Mouse (Mus musculus): Measurements from ENCODE around the gene Veph1.

Gene Veph1

DNA sequence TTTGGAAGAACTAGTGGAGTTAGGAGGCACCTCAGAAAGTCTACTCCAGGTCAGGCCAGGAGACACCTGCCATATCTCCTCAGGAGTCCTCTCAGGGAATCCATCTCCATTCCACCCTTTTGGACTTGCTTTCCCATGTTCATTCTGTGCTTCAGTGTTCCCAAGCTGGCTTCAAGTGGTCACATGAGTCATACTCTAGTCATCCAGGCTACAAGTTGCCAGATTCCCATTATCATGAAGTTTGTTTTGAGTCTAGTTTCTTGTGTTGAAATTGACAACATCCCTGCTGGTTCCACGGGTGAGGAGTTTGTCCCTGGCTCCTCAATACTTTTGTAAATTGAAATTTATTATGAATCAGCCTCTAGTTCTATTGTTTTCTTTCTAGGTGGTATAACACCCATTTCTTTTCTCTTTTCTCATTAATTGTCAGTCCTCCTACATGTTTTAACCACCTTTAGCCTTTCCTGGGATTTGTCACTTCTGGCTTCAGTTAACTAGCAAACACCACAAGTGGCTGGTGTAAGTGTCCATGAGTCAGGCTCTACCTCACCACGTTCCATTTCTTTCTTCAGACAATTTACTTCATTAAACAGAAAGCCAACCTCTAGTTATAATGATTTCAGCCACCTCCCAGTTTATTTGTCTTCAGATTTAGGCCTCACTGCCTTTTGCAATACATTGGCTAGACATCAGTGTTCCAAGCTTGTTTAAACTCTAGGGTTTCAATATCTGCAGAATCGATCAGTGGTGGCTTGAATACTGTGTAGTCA is 288.8 kb downstream of the Veph1 start:
- DNase-seq (ENCODE audit: low spot score) = no peak

DNA sequence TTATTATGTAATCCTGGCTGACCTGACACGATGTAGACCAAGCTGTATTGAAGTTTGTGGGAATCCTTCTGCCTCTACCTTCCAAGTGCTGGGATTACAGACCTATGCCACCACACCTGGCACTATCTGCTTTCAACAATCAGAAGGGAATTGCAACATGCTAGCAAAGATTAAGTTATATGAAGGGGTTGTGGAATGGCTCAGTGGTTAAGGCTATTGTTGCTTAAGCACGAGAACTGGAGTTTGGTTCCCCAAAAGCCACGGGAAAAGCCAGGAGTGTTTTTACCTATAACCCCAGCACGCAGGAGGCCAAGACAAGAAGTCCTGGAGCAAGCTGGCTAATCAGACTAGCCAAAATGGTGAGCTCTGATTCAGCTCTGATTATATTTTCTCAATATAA is 291.6 kb downstream of the Veph1 start:
- DNase-seq (ENCODE audit: low spot score) = no peak

DNA sequence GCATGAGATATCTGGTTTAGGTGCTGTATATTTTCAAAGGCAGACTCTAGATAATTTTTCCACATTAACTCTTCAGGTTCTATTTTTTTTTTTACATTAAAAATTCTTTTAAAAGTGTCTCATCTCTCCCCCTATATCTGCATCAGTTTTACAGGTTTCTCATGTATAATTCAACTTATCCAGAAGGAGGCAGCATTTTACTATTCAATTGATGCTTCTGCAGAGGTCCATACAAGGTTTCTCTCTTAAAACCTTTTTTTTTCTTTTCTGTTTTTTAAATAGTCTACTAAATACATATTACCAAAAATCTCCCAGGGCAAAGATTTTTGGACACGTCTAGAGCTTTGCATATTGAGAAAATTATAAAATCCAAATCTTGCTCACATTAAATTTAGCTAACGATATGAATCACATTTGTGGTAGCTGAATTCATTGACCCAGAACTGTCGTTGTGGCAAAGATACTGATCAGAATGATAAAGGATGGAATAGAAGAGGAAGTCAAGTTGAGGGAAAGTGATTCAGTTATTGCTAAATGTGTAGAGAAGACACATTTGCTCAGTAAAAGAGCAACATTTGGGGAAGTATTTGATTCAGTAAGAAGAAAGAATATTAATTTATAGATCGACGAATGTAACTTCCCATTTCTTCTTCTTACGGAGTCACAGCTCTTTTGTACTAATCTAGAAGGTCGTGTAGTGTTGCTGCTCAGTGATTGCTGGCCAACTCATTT is 292.3 kb downstream of the Veph1 start:
- DNase-seq (ENCODE audit: low spot score) = no peak
